Mouse (Mus musculus) urinary bladder, postnatal 36 days (tissue): ENCODE results near the gene Mrps7.

Source experiments
- DNase-seq, 2 experiments: peaks; one replicate each; pipeline ENCODE4 v3.0.0; 2022; ENCODE audit warnings: low spot score in 2 of 2, mixed read lengths in 1 of 2

Gene Mrps7

DNA sequence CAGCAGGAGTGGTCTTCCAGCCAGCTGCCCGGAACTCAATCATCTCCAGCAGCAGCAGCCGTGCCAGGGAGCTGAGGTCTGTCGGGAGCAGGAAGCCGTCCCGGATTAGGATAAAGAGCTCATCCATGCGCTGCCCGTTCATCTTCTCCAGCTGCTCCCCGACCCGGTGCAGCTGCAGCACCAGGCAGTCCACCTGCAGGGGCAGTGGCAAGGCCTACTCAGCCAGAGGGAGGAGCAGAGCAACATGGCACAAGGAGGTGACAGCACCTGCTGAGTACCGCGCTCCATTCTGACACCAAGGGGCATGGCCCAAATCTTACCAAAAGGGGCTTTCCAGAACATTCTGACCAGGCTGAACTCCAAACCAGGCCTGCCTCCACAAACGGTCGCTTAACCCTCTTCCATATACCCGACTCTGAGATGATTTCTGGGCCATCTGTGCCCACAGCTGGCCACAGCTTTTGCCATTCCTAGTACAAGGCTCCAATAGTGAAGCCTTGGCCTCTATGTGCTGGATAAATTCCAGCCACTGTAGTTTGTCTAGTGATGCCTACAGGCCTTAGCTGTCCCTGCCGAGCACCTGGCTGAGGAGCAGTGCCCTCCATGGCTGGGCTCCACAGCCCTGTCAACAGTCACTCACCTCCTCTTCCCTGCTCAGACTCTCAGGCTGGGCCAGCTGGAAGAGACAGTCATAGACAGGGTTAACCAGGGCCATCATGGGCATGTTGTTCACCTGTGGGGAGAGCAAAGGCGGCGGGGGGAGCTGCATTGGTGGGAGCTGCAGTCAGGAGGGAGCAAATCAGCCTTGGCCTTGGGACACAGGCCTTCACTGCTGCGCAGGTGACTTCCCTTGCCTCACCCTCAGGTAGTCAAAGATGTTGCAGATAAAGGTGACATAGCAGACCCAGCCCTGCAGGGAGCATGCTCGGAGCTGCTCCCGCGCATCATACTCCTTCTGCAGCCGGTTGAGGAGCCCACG is 5.0 kb downstream of the Mrps7 start:
- DNase-seq: no peak

GRCm38 (mm10) chr11:115609576-115609975 is 5.9 kb downstream of the Mrps7 start:
- DNase-seq: no peak

DNA sequence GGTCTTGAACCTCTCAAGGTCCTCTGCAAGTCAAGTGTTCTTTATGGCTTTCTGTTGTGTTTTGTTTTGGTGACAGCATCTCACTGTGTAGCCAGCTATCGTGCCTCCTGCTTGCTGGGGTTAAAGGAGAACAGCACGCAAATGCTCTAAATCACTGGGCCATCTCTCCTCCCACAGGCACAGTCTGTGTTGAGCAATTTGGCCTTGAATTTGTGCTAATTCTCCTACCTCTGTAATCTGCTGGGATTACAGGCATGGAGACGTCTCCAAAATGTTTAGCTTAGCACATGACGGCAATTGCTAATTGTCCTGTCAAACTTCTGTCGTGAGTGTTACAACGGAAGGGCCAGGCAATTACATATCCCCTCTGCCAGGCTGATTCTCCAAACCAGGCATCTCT is 7.4 kb downstream of the Mrps7 start:
- no peak for DNase-seq

DNA sequence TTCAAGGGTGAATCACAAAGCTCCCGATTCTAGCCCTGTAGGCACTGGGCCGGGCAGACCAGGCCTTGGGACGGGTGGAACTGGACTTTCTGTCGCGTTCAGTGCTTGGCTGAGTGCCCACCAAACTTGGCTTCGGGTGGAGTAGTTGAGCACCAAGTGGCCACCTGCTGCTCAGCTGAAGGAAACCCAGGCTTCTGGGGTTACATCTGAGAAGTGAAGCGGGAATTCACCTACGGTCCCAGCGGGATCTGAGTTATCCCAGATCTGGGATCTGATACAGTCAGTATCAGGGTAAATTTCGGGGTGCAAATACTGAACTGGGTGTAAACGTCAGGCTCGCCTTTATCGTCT is 8.3 kb downstream of the Mrps7 start:
- DNase-seq: peak; percentile 81 to 84

- peak; percentile 94 to 95 for DNase-seq
Observed at GRCm38 (mm10) chr11:115612410-115613137, 8.8 kb downstream of the Mrps7 start, which contains the start of gene Mif4gd. Gene Mif4gd, minus strand, starts transcription at chr11:115612969.

DNA sequence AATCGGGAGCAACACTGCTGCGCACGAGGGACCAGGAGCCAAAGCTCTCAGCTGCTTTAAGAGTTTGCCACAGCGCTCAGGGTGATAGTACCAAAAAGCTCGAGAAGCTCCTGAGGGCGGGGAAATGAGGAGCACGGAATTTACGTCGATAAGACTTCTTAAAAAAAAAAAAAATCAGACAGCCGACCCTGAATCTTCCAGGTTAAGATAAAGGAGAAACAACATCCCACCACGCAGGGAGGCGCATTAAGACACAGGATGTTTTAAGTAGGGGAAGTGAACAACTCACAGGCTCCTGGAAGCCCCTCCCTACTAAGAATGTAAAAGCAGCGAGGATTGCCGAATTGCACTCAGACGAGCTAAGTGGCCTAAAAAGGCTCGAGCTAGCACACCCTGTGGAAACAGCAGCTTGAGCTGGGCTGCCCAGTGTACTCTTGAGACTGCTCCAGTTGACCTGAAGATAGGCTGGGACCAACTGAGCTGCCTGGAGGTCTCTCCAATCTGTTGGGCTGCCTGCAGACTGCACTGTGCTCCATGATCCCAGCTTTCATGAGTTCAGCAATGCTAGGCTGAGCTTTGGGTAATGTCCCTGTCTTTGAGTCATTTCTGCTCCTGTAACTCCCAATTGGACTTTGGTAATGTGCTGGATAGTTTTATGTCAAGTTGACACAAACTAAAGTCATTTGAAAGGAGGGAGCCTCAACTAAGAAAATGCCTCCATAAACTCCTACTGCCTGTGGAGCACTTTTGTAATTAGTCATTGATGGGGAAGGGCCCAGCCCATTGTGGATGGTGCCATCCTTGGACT is 9.6 kb downstream of the Mrps7 start:
- no peak for DNase-seq

DNA sequence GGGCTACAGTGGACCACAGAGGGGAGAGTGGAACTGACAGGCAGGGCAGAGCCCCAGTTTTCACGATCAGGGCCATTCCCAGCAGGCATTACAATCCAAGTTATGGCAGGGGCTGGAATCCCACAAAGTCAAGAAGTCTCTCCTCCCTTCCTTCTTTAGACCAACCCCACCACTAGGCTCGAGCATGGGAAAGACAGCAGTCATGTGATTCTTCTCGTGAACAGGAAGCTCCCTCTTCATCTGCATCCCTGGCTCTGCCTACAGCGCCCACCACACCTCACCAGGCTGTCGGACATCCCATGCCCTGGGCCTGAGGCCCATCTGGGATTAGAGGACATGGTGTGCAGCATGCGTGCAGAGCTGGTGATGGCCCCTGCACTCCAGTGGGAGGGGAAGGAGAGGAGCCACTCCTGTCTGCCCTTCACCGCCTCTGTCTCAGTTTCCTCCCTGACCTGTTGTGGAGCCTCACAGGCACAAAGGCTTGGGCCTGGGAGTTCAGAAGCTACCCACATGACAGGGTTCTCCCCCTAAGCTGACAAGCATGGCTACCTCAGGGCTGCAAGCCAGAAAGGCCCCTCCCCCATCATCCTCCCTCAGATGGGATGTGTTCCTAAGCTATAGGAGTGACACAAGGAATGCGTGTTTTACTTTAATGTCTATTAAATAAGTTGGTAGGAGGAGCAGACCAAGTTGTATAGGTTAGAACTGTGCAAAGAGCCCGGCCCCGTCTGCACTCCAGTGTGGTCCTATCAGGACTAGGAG is 10.8 kb downstream of the Mrps7 start:
- DNase-seq: no peak

GRCm38 (mm10) chr11:115615108-115615825 is 11.5 kb downstream of the Mrps7 start:
- DNase-seq: no peak

GRCm38 (mm10) chr11:115615875-115616274 is 12.2 kb downstream of the Mrps7 start:
- peak in 1 of 2 experiments; percentile 61 for DNase-seq

DNA sequence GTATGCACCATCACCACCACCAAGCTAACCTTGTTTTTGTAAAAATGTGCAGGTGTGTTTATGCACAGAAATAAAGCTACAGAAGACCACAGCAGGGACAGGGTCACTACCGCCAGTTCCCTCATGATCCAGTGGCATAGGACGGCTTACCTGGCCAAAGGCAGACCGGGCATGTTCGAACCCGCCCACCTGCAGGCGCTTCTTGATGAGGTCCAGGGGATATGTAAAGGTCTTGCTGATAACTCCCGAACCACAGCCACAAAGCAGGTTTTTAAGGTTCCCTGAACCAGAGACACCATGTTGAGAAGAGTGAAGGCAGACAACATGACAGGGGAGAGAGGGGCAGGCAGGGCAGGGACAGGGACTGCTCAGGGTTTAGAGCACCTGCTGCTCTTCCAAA is 12.6 kb downstream of the Mrps7 start:
- DNase-seq: peak; percentile 47 to 56

DNA sequence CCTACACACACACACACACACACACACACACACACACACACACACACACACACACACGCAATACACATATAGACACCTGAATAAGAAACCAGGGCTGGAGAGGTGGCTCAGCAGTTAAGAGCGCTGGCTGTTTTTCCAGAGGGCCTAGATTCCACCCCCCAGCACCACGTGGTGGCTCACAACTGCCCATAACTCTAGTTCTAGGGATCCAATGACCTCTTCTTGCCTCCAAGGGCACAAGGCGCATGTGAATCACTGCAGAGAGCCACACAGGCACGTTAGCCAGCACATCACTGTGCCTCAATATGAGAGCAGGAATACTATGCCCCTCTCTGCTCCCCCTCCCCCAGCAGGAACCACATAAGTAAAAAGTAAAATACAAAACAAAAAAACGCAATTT is 13.2 kb downstream of the Mrps7 start:
- DNase-seq: no peak

- DNase-seq: no peak
Observed at GRCm38 (mm10) chr11:115618001-115618400, 14.3 kb downstream of the Mrps7 start.

- DNase-seq: no peak
Observed at GRCm38 (mm10) chr11:115618732-115619516, 15.2 kb downstream of the Mrps7 start.

DNA sequence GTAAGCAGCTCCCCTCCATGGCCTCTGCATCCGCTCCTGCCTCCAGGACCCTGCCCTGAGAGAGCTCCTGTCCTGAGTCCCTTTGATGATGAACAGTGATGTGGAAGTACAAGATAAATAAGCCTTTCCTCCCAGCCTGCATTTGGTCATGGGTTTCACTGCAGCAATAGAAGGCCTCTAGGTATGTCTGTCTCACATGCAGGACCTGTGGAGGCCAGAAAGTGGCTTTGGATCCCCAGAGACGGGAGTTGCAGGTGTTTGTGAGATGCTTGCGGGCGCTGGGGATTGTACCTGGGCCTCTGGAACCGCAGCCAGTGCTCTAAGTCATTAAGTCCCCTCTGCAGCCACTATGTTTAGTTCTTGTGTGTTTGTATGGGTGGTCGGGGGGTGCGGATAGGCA is 16.2 kb downstream of the Mrps7 start:
- no peak for DNase-seq

DNA sequence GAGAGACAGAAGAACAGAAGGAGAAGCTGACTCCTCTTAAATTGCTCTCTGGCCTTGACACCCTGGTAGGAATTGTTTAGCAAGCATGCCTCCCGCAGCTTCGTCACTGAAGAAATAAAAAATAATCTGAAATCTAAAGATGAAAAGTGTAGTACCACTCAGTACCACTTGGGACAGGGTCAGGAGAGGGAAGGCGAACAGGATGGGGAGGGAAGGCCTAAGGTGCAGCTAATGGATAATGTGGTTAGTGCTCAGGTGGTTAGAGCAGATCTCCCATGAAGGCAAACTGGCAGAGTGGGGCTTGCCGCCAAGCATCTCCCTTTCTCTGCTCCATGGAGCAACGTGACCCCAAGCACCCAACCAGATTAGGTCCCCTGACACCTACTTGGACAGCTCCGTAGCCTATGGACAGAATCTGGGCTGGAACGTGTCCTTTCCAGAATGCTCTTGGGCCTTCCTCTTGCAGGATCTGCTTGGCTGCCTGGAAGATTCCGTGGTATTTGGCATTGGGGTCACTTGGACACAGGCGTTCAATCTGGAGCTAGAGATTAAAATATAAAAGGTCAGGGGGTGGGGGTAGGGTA is 19.9 kb downstream of the Mrps7 start:
- DNase-seq: no peak

DNA sequence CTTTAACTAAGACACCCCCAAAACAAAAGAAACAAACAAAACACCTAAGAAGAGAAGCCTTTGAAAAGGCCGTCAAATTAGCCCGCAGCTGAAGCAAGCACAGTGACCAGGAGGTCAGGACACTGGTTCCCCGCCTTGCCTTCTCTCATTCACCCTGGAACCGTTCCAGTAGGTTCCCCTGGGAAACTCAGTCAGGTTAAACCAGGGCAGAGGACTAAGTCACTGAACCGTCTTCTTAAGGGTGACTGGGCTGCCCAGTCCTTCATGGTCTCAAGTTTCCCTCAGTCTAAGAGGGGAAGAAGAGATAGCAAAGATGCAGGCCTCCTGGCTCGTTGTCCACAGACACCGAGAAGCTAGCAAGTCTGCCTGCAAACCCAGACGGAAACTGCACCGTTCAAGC is 22.2 kb downstream of the Mrps7 start:
- DNase-seq: peak in 1 of 2 experiments; percentile 52

DNA sequence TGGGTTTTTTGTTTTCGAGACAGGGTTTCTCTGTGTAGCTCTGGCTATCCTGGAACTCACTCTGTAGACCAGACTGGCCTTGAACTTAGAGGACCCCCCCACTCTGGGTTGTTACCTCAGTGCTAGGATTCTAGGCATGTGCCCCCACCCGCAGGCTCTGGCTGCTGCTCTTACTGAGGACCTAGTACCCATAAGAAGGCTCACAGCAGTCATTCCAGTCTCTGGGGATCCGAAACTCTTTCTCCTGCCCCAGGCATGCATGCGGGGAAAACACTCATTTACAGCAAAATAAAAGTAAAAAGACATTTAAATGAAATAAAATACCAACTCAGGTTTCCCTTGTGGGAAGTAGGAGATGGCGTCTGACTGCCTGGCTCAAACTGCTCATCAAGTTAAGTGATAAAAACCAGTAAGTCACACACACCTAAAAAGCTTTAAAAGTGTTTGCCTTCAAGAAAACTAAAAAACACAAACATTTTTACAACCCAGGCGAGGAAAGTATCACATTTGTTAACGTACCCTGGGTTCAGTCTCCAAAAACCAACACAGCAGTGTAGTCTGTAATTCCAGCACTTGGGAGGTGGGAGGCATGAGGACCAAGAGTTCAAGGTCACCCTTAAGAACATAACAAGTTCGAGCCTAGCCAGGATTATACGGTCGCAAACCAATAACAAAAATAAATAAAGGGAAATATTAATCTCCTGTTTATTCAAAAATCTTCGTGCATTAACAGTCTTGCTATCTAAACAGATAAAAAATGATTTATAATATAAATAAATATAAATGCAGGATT is 23.3 kb downstream of the Mrps7 start:
- DNase-seq: no peak

- peak; percentile 99 for DNase-seq
Observed at GRCm38 (mm10) chr11:115627705-115628464, 24.2 kb downstream of the Mrps7 start, which contains the start of gene Slc25a19. Gene Slc25a19, minus strand, starts transcription at chr11:115628295.
